Mouse (Mus musculus): ENCODE results near the gene Gm21970.

The Gm21970 gene

GRCm38 (mm10) chr16:91464594-91465504 lies 73.3 kb downstream of the Gm21970 start:
- DNase-seq: peak; percentile 93 to 96

- peak in 1 of 2 experiments; percentile 15 for DNase-seq
These were observed 74.2 kb downstream of the Gm21970 start for GRCm38 (mm10) chr16:91465505-91466240.

GRCm38 (mm10) chr16:91466566-91466965 lies 75.0 kb downstream of the Gm21970 start:
- no peak for DNase-seq

All from cerebellum, postnatal 14 days (tissue).